Mouse (Mus musculus) limb, embryonic 12.5 days (tissue): ENCODE measurements around the gene Chac2. TPM values are rescaled to one million over a fixed set of nuclear protein-coding genes. Genes with fewer than 3 reads are reported as not detected.
"Not testable (repeated sequence)": the region's sequence is repeated elsewhere in the genome, so short reads cannot be mapped to it uniquely, and the experiment has no call there.

Experiments used
- ATAC-seq: fragments of 200-750 bp; cut with Nextera tagmentation; 2 replicates; pipeline ENCODE4 v1.8.0; 2017; ENCODE audit warnings: low read depth, moderate TSS enrichment; ENCODE audit not compliant: insufficient number of reproducible peaks, insufficient read depth, low FRiP score, low TSS enrichment
- H3K27ac ChIP-seq: fragments of 300-500 bp; sonication (generic); 2 replicates; pipeline ENCODE4 v1.5.1; 2016; ENCODE audit warnings: mild to moderate bottlenecking, moderate library complexity
- H3K27me3 ChIP-seq: fragments of 300-500 bp; sonication (generic); 2 replicates; pipeline ENCODE4 v1.6.1; 2016; ENCODE audit warnings: mild to moderate bottlenecking, moderate library complexity
- H3K36me3 ChIP-seq: fragments of 300-500 bp; sonication (generic); 2 replicates; pipeline ENCODE4 v1.6.1; 2016; ENCODE audit warnings: mild to moderate bottlenecking, moderate library complexity
- H3K4me1 ChIP-seq: fragments of 300-500 bp; sonication (generic); replicated peaks from 2 replicates; pipeline ENCODE4 v1.6.1; 2016
- H3K4me2 ChIP-seq: fragments of 300-500 bp; sonication (generic); 2 replicates; pipeline ENCODE4 v1.6.1; 2016; ENCODE audit warnings: mild to moderate bottlenecking, moderate library complexity
- H3K4me3 ChIP-seq: fragments of 300-500 bp; sonication (generic); replicated peaks from 2 replicates; pipeline ENCODE4 v1.5.1; 2016; ENCODE audit warnings: mild to moderate bottlenecking
- H3K9ac ChIP-seq: fragments of 300-500 bp; sonication (generic); replicated peaks from 2 replicates; pipeline ENCODE4 v1.6.1; 2016; ENCODE audit warnings: mild to moderate bottlenecking, moderate library complexity
- H3K9me3 ChIP-seq: fragments of 300-500 bp; sonication (generic); 2 replicates; pipeline ENCODE4 v1.6.1; 2016; ENCODE audit warnings: mild to moderate bottlenecking, moderate library complexity
- WGBS: fragments of 180-500 bp; shearing (Covaris S2); methylation state at CpG from one replicate; pipeline ENCODE4 v1.1.7; 2016; 5-methylcytosine and 5-hydroxymethylcytosine counted together
- polyA plus RNA-seq: library from polyadenylated mRNA; unstranded; fragments of >200 nt; fragmentation: Nextera tagmentation; extraction: Ambion mirVana; gene quantifications from 2 replicates; pipeline ENCODE4 v1.2.1, GENCODE M21; 2016

The Chac2 gene
- 10.9 and 12.5 TPM in 2 replicates for polyA plus RNA-seq

- Histone ChIP-seq H3K4me3 (peak within 1 kb of the TSS; percentile 59), H3K9me3 (no peaks in the 10 kb centered on the region), H3K27me3 (no peaks in the 10 kb centered on the region), H3K4me1 (peaks cover 6% of the 10 kb centered on the region; the same call in 1 of the 2 replicates), H3K27ac (peak within 1 kb of the TSS; percentile 73), H3K4me2 (peak within 1 kb of the TSS; percentile 75), H3K9ac (peak within 1 kb of the TSS; percentile 70), H3K36me3 (no peaks in the 10 kb centered on the region)
- ATAC-seq, result peak; percentile 96
- 1% methylated on average over 22 of the region's 22 CpGs for WGBS
These were observed at the start of gene Chac2 for GRCm38 (mm10) chr11:30985877-30986624. Gene Chac2 (minus strand): TSS chr11:30986350.

GRCm38 (mm10) chr11:31034958-31035357 lies 48.8 kb upstream of the Chac2 start:
- Histone ChIP-seq H3K4me3 (no peak overlapping the region), H3K4me1 (no peaks in the 10 kb centered on the region), H3K27me3 (no peaks in the 10 kb centered on the region), H3K27ac (no peak overlapping the region), H3K4me2 (no peak overlapping the region), H3K9me3 (peaks cover 8% of the 10 kb centered on the region; the same call in 1 of the 2 replicates), H3K36me3 (peaks cover 16% of the 10 kb centered on the region), H3K9ac (no peak overlapping the region)
- ATAC-seq, result no peak
- 92% methylated on average over 4 of the region's 4 CpGs for WGBS

GRCm38 (mm10) chr11:31017466-31017865 lies 31.3 kb upstream of the Chac2 start:
- not testable (repeated sequence) for H3K27me3 ChIP-seq

GRCm38 (mm10) chr11:31009668-31010067 lies 23.5 kb upstream of the Chac2 start:
- not testable (repeated sequence) for H3K4me1 ChIP-seq, H3K4me3 ChIP-seq, H3K9me3 ChIP-seq, H3K9ac ChIP-seq, ATAC-seq, H3K27me3 ChIP-seq, H3K27ac ChIP-seq, H3K4me2 ChIP-seq
- 84% methylated on average over 1 of the region's 1 CpGs for WGBS
- peaks cover 18% of the 10 kb centered on the region; the same call in 1 of the 2 replicates for H3K36me3 ChIP-seq

More at GRCm38 (mm10) chr11:31017466-31017865, 31.3 kb upstream of the Chac2 start:
- H3K9ac ChIP-seq, H3K9me3 ChIP-seq, H3K4me1 ChIP-seq, H3K4me3 ChIP-seq, H3K36me3 ChIP-seq, ATAC-seq, H3K27ac ChIP-seq, H3K4me2 ChIP-seq: not testable (repeated sequence)
- WGBS, result 69% methylated on average over 15 of the region's 15 CpGs

GRCm38 (mm10) chr11:31001169-31001908 lies 15.2 kb upstream of the Chac2 start:
- Histone ChIP-seq H3K27me3 (no peaks in the 10 kb centered on the region), H3K4me1 (no peaks in the 10 kb centered on the region), H3K4me2 (no peak overlapping the region), H3K9ac (no peak overlapping the region), H3K36me3 (peaks cover 6% of the 10 kb centered on the region; the same call in 1 of the 2 replicates), H3K4me3 (no peak overlapping the region), H3K27ac (no peak overlapping the region), H3K9me3 (no peaks in the 10 kb centered on the region)
- no peak for ATAC-seq
- 84% methylated on average over 4 of the region's 4 CpGs for WGBS

- H3K9ac ChIP-seq, result no peak overlapping the region
- H3K4me1 ChIP-seq, result no peaks in the 10 kb centered on the region
- no peaks in the 10 kb centered on the region; the same call in 1 of the 2 replicates for H3K36me3 ChIP-seq
- no peaks in the 10 kb centered on the region for H3K9me3 ChIP-seq
- H3K4me2 ChIP-seq, result no peak overlapping the region
- no peaks in the 10 kb centered on the region for H3K27me3 ChIP-seq
- no peak overlapping the region for H3K4me3 ChIP-seq
- H3K27ac ChIP-seq, result no peak overlapping the region
- no peak for ATAC-seq
- 87% methylated on average over 2 of the region's 2 CpGs for WGBS
These were observed 13.9 kb upstream of the Chac2 start for GRCm38 (mm10) chr11:31000028-31000427.

GRCm38 (mm10) chr11:30998704-30999103 lies 12.6 kb upstream of the Chac2 start:
- 86% methylated on average over 2 of the region's 2 CpGs for WGBS
- Histone ChIP-seq H3K9me3 (no peaks in the 10 kb centered on the region), H3K4me3 (no peak overlapping the region), H3K36me3 (no peaks in the 10 kb centered on the region; the same call in 1 of the 2 replicates), H3K4me2 (no peak overlapping the region), H3K27me3 (no peaks in the 10 kb centered on the region), H3K9ac (no peak overlapping the region), H3K4me1 (no peaks in the 10 kb centered on the region), H3K27ac (no peak overlapping the region)
- no peak for ATAC-seq

GRCm38 (mm10) chr11:30998199-30998598 lies 12.0 kb upstream of the Chac2 start:
- Histone ChIP-seq H3K4me2 (no peak overlapping the region), H3K27ac (no peak overlapping the region), H3K4me3 (no peak overlapping the region), H3K9me3 (no peaks in the 10 kb centered on the region), H3K36me3 (no peaks in the 10 kb centered on the region; the same call in 1 of the 2 replicates), H3K27me3 (no peaks in the 10 kb centered on the region), H3K9ac (no peak overlapping the region), H3K4me1 (no peaks in the 10 kb centered on the region)
- no peak for ATAC-seq
- WGBS, result 85% methylated on average over 5 of the region's 5 CpGs

GRCm38 (mm10) chr11:30996670-30997069 lies 10.5 kb upstream of the Chac2 start:
- Histone ChIP-seq H3K4me2 (no peak overlapping the region), H3K27me3 (no peaks in the 10 kb centered on the region), H3K9me3 (no peaks in the 10 kb centered on the region), H3K4me3 (no peak overlapping the region), H3K9ac (no peak overlapping the region), H3K4me1 (no peaks in the 10 kb centered on the region), H3K27ac (no peak overlapping the region), H3K36me3 (no peaks in the 10 kb centered on the region; the same call in 1 of the 2 replicates)
- 88% methylated on average over 3 of the region's 3 CpGs for WGBS
- no peak for ATAC-seq

- no peak overlapping the region; the same call in none of the 2 replicates for H3K27ac ChIP-seq
- WGBS, result 1% methylated on average over 2 of the region's 2 CpGs
- H3K9ac ChIP-seq, result peak overlapping the region; percentile 70; the same call in 1 of the 2 replicates
- H3K4me1 ChIP-seq, result peaks cover 6% of the 10 kb centered on the region; the same call in 1 of the 2 replicates
- H3K4me2 ChIP-seq, result peak overlapping the region; percentile 75
- no peaks in the 10 kb centered on the region for H3K9me3 ChIP-seq
- peak overlapping the region; percentile 59 for H3K4me3 ChIP-seq
- H3K27me3 ChIP-seq, result no peaks in the 10 kb centered on the region
- H3K36me3 ChIP-seq, result no peaks in the 10 kb centered on the region
- ATAC-seq, result peak; percentile 93
These were observed 471 bp upstream of the Chac2 start for GRCm38 (mm10) chr11:30986625-30987017.

GRCm38 (mm10) chr11:30985237-30985636 lies 913 bp downstream of the Chac2 start:
- Histone ChIP-seq H3K4me2 (peak overlapping the region; percentile 75), H3K4me1 (peaks cover 6% of the 10 kb centered on the region; the same call in 1 of the 2 replicates), H3K4me3 (no peak overlapping the region), H3K36me3 (no peaks in the 10 kb centered on the region), H3K27me3 (no peaks in the 10 kb centered on the region), H3K9ac (no peak overlapping the region), H3K27ac (no peak overlapping the region), H3K9me3 (no peaks in the 10 kb centered on the region)
- ATAC-seq, result no peak
- 60% methylated on average over 2 of the region's 2 CpGs for WGBS
